Mouse (Mus musculus): ENCODE data around the gene Rapgef3. TPM values are rescaled to one million over a fixed set of nuclear protein-coding genes. Genes with fewer than 3 reads are reported as not detected.

The Rapgef3 gene
- total RNA-seq, 2 experiments from 2014 or later = 21.2 to 24.2 TPM

GRCm38 (mm10) chr15:97749397-97749796, 18.4 kb downstream of the Rapgef3 start:
- intact Hi-C loops (cut with DNase I) = no loop called here
- no peak for DNase-seq

GRCm38 (mm10) chr15:97748964-97749363, 18.8 kb downstream of the Rapgef3 start:
- intact Hi-C loops (cut with DNase I) = no loop called here
- DNase-seq = no peak

- DNase-seq = no peak
- intact Hi-C loops (cut with DNase I) = no loop called here
These were observed 19.5 kb downstream of the Rapgef3 start for GRCm38 (mm10) chr15:97748309-97748708.

GRCm38 (mm10) chr15:97747486-97747885, 20.3 kb downstream of the Rapgef3 start:
- no peak for DNase-seq
- intact Hi-C loops (cut with DNase I) = no loop called here

- intact Hi-C loops (cut with DNase I) = no loop called here
- DNase-seq = no peak
These were observed 21.0 kb downstream of the Rapgef3 start for GRCm38 (mm10) chr15:97746748-97747147.

- intact Hi-C loops (cut with DNase I) = no loop called here
- DNase-seq = no peak
These were observed 21.5 kb downstream of the Rapgef3 start for GRCm38 (mm10) chr15:97746278-97746677.

- no peak for DNase-seq
- intact Hi-C loops (cut with DNase I) = no loop called here
These were observed 22.4 kb downstream of the Rapgef3 start for GRCm38 (mm10) chr15:97745331-97745730.

GRCm38 (mm10) chr15:97744930-97745329, 22.8 kb downstream of the Rapgef3 start:
- intact Hi-C loops (cut with DNase I) = no loop called here

GRCm38 (mm10) chr15:97743961-97744525, 23.7 kb downstream of the Rapgef3 start:
- intact Hi-C loops (cut with DNase I) = no loop called here
- no peak for DNase-seq

More at GRCm38 (mm10) chr15:97744930-97745329, 22.8 kb downstream of the Rapgef3 start:
- no peak for DNase-seq

- DNase-seq = no peak
- intact Hi-C loops (cut with DNase I) = no loop called here
These were observed 24.6 kb downstream of the Rapgef3 start for GRCm38 (mm10) chr15:97743210-97743609.

- DNase-seq = no peak
- intact Hi-C loops (cut with DNase I) = no loop called here
These were observed 25.2 kb downstream of the Rapgef3 start for GRCm38 (mm10) chr15:97742600-97742999.

GRCm38 (mm10) chr15:97742074-97742473, 25.7 kb downstream of the Rapgef3 start:
- intact Hi-C loops (cut with DNase I) = no loop called here

GRCm38 (mm10) chr15:97741662-97742061, 26.1 kb downstream of the Rapgef3 start:
- DNase-seq = no peak
- intact Hi-C loops (cut with DNase I) = no loop called here

More at GRCm38 (mm10) chr15:97742074-97742473, 25.7 kb downstream of the Rapgef3 start:
- no peak for DNase-seq

GRCm38 (mm10) chr15:97740283-97740732, 27.5 kb downstream of the Rapgef3 start:
- DNase-seq = no peak
- intact Hi-C loops (cut with DNase I) = no loop called here

GRCm38 (mm10) chr15:97738923-97739322, 28.8 kb downstream of the Rapgef3 start:
- intact Hi-C loops (cut with DNase I) = no loop called here

GRCm38 (mm10) chr15:97731988-97732387, 35.8 kb downstream of the Rapgef3 start:
- DNase-seq = no peak
- intact Hi-C loops (cut with DNase I) = no loop called here

More at GRCm38 (mm10) chr15:97738923-97739322, 28.8 kb downstream of the Rapgef3 start:
- DNase-seq = no peak

GRCm38 (mm10) chr15:97731111-97731510, 36.7 kb downstream of the Rapgef3 start, which contains the start of gene Endou:
Gene Endou (minus strand): TSS chr15:97731339.
- no peak for DNase-seq
- intact Hi-C loops (cut with DNase I) = no loop called here

- intact Hi-C loops (cut with DNase I) = no loop called here
These were observed 37.4 kb downstream of the Rapgef3 start for GRCm38 (mm10) chr15:97730365-97730764.

GRCm38 (mm10) chr15:97728804-97729203, 39.0 kb downstream of the Rapgef3 start:
- no peak for DNase-seq
- intact Hi-C loops (cut with DNase I) = no loop called here

More at GRCm38 (mm10) chr15:97730365-97730764, 37.4 kb downstream of the Rapgef3 start:
- no peak for DNase-seq

GRCm38 (mm10) chr15:97728394-97728793, 39.4 kb downstream of the Rapgef3 start:
- intact Hi-C loops (cut with DNase I) = no loop called here
- no peak for DNase-seq

GRCm38 (mm10) chr15:97727520-97727919, 40.3 kb downstream of the Rapgef3 start:
- intact Hi-C loops (cut with DNase I) = no loop called here
- no peak for DNase-seq

- DNase-seq = no peak
- intact Hi-C loops (cut with DNase I) = no loop called here
These were observed 40.7 kb downstream of the Rapgef3 start for GRCm38 (mm10) chr15:97727048-97727447.

GRCm38 (mm10) chr15:97726310-97726709, 41.5 kb downstream of the Rapgef3 start:
- DNase-seq = no peak
- intact Hi-C loops (cut with DNase I) = no loop called here
